9 mouse cellular contexts compared by ENCODE assay signal in genomic region chr3:32610560-32610959, GRCm38 (mm10). TPM values are rescaled to one million over a fixed set of nuclear protein-coding genes. Genes with fewer than 3 reads are reported as not detected.
DNase-seq lines count a peak whose midpoint lies in the region; ATAC-seq and TF ChIP-seq lines count a peak whose summit lies in the region.
"Had no signal": no experiment of that assay in that cellular context is flagged by ENCODE, and none has a peak within 500 bp of the region (broad histone marks: within the 10 kb centered on the region; RNA-seq: fewer than 3 reads in every experiment).

No protein-coding gene starts in this region.

- H3K4me3 ChIP-seq in embryonic facial prominence, embryonic 10.5 days = no peak overlapping the region
- H3K4me3 ChIP-seq in heart, embryonic 16.5 days (ENCODE audit: low read length) = no peak overlapping the region
- H3K4me3 ChIP-seq in kidney, postnatal 0 days (replicated peaks; ENCODE audit: low read depth, low read length) = no peak overlapping the region
- H3K4me3 ChIP-seq in liver, embryonic 14.5 days (ENCODE audit: insufficient read depth in 1 of 2, low read depth in 2 of 2, low read length in 2 of 2) = no peak overlapping the region
- H3K4me3 ChIP-seq in neural tube, embryonic 14.5 days (ENCODE audit: low read depth, low read length) = no peak overlapping the region
- H3K4me3 ChIP-seq: liver, embryonic 13.5 days had no signal

- no peak for TF ChIP-seq EP300 in liver, embryonic 14.5 days (IDR thresholded peaks at IDR 0.05; ENCODE audit: low read depth)

- ATAC-seq in heart, embryonic 16.5 days (replicated peaks; ENCODE audit: extremely low read depth, insufficient read depth, low FRiP score) = peak; percentile 31; the same call in 1 of the 2 replicates
- peak; percentile 40; the same call in 1 of the 2 replicates for ATAC-seq in kidney, postnatal 0 days (replicated peaks; ENCODE audit: low FRiP score, low read depth)
- no peak for ATAC-seq in liver, embryonic 14.5 days (ENCODE audit: insufficient read depth)
- peak; percentile 76 for ATAC-seq in neural tube, embryonic 14.5 days (ENCODE audit: low read depth)

- H3K4me1 ChIP-seq in embryonic facial prominence, embryonic 10.5 days = peaks cover 3% of the 10 kb centered on the region; the same call in 1 of the 2 replicates
- H3K4me1 ChIP-seq in heart, embryonic 16.5 days (ENCODE audit: control insufficient read depth, insufficient read depth, low read length) = no peaks in the 10 kb centered on the region
- no peaks in the 10 kb centered on the region for H3K4me1 ChIP-seq in kidney, postnatal 0 days (replicated peaks; ENCODE audit: insufficient read depth, low read length)
- 0 out of 4 replicates have a peak, but pooled peaks cover 0 to 2% of the 10 kb centered on the region in 2 experiments for H3K4me1 ChIP-seq in liver, embryonic 14.5 days (replicated peaks; ENCODE audit: control insufficient read depth in 2 of 2, insufficient read depth in 2 of 2, low read length in 1 of 2)
- H3K4me1 ChIP-seq in neural tube, embryonic 14.5 days (ENCODE audit: control insufficient read depth, insufficient read depth, low read length) = no peaks in the 10 kb centered on the region

- no peak overlapping the region for H3K9ac ChIP-seq in heart, embryonic 16.5 days (ENCODE audit: low read length)
- H3K9ac ChIP-seq in kidney, postnatal 0 days (ENCODE audit: low read depth, low read length) = no peak overlapping the region
- no peak overlapping the region for H3K9ac ChIP-seq in liver, embryonic 14.5 days (replicated peaks)
- H3K9ac ChIP-seq in neural tube, embryonic 14.5 days (replicated peaks; ENCODE audit: low read depth, low read length) = no peak overlapping the region
- H3K9ac ChIP-seq: liver, embryonic 13.5 days had no signal

- DNase-seq in urinary bladder, postnatal 14 days (ENCODE audit: low spot score) = peak; percentile 56
- no peak for DNase-seq in urinary bladder, adult 2 months (ENCODE audit: low spot score)
- peak; percentile 59 for DNase-seq in embryonic facial prominence, embryonic 10.5 days (ENCODE audit: low spot score)
- DNase-seq in kidney, postnatal 0 days (ENCODE audit: low spot score) = peak; percentile 76
- DNase-seq in liver, embryonic 14.5 days (ENCODE audit: low read depth in 3 of 3, low spot score in 3 of 3) = no peak
- DNase-seq in thymus, postnatal 36 days = peak; percentile 30 to 41
- DNase-seq: liver, embryonic 13.5 days had no signal

- no peaks in the 10 kb centered on the region for H3K9me3 ChIP-seq in embryonic facial prominence, embryonic 10.5 days
- H3K9me3 ChIP-seq in heart, embryonic 16.5 days (replicated peaks; ENCODE audit: control insufficient read depth, low read length) = no peaks in the 10 kb centered on the region
- H3K9me3 ChIP-seq in kidney, postnatal 0 days (replicated peaks; ENCODE audit: low read length) = no peaks in the 10 kb centered on the region
- no peaks in the 10 kb centered on the region for H3K9me3 ChIP-seq in liver, embryonic 14.5 days (ENCODE audit: control insufficient read depth, low read length)
- H3K9me3 ChIP-seq in neural tube, embryonic 14.5 days (ENCODE audit: control insufficient read depth, low read length) = no peaks in the 10 kb centered on the region
- H3K9me3 ChIP-seq: liver, embryonic 13.5 days had no signal

- no peaks in the 10 kb centered on the region for H3K36me3 ChIP-seq in embryonic facial prominence, embryonic 10.5 days (replicated peaks)
- no peaks in the 10 kb centered on the region; the same call in 1 of the 2 replicates for H3K36me3 ChIP-seq in heart, embryonic 16.5 days (ENCODE audit: control insufficient read depth, insufficient read depth)
- H3K36me3 ChIP-seq in kidney, postnatal 0 days (ENCODE audit: insufficient read depth, low read length) = no peaks in the 10 kb centered on the region
- no peaks in the 10 kb centered on the region for H3K36me3 ChIP-seq in liver, embryonic 14.5 days (replicated peaks; ENCODE audit: control insufficient read depth, insufficient read depth, low read depth)
- H3K36me3 ChIP-seq in neural tube, embryonic 14.5 days (ENCODE audit: control insufficient read depth, insufficient read depth, low read length) = no peaks in the 10 kb centered on the region
- H3K36me3 ChIP-seq: liver, embryonic 13.5 days had no signal

- H3K27me3 ChIP-seq in embryonic facial prominence, embryonic 10.5 days (replicated peaks; ENCODE audit: low read depth, poor library complexity, severe bottlenecking) = no peaks in the 10 kb centered on the region
- no peaks in the 10 kb centered on the region for H3K27me3 ChIP-seq in heart, embryonic 16.5 days (ENCODE audit: control insufficient read depth, insufficient read depth, low read length)
- H3K27me3 ChIP-seq in kidney, postnatal 0 days (ENCODE audit: insufficient read depth, low read length) = no peaks in the 10 kb centered on the region
- H3K27me3 ChIP-seq in liver, embryonic 14.5 days (ENCODE audit: control insufficient read depth, insufficient read depth, low read length) = no peaks in the 10 kb centered on the region
- H3K27me3 ChIP-seq in neural tube, embryonic 14.5 days (ENCODE audit: control insufficient read depth, insufficient read depth, low read length) = no peaks in the 10 kb centered on the region
- H3K27me3 ChIP-seq: liver, embryonic 13.5 days had no signal

- 30% methylated on average over 7 of the region's 7 CpGs for WGBS in embryonic facial prominence, embryonic 10.5 days
- 19% methylated on average over 7 of the region's 7 CpGs for WGBS in heart, embryonic 16.5 days
- 21% methylated on average over 7 of the region's 7 CpGs for WGBS in kidney, postnatal 0 days
- WGBS in liver, embryonic 14.5 days (ENCODE audit: insufficient replicate concordance) = 27% methylated on average over 7 of the region's 7 CpGs
- WGBS in neural tube, embryonic 14.5 days = 30% methylated on average over 7 of the region's 7 CpGs

- no peak overlapping the region for H3K4me2 ChIP-seq in heart, embryonic 16.5 days (ENCODE audit: low read depth, low read length)
- H3K4me2 ChIP-seq in kidney, postnatal 0 days (ENCODE audit: low read length) = no peak overlapping the region
- no peak overlapping the region for H3K4me2 ChIP-seq in liver, embryonic 14.5 days (ENCODE audit: low read depth)
- no peak overlapping the region for H3K4me2 ChIP-seq in neural tube, embryonic 14.5 days (ENCODE audit: low read depth, low read length)
- H3K4me2 ChIP-seq: liver, embryonic 13.5 days had no signal

- peak; percentile 78 for TF ChIP-seq CTCF in kidney, postnatal 0 days (IDR thresholded peaks at IDR 0.05; ENCODE audit: low read depth)
- TF ChIP-seq CTCF in liver, embryonic 14.5 days (IDR thresholded peaks at IDR 0.05; ENCODE audit: low read depth) = peak; percentile 60

- no peak overlapping the region for H3K27ac ChIP-seq in embryonic facial prominence, embryonic 10.5 days (replicated peaks)
- no peak overlapping the region for H3K27ac ChIP-seq in heart, embryonic 16.5 days (ENCODE audit: low read length)
- no peak overlapping the region for H3K27ac ChIP-seq in kidney, postnatal 0 days
- no peak overlapping the region for H3K27ac ChIP-seq in liver, embryonic 14.5 days
- H3K27ac ChIP-seq in neural tube, embryonic 14.5 days (ENCODE audit: low read depth, low read length) = no peak overlapping the region
- H3K27ac ChIP-seq: liver, embryonic 13.5 days had no signal

RNA-seq across cellular contexts. Expression of gene Gnb4, which starts 5.8 kb away (rescaled TPM):
- polyA plus RNA-seq in urinary bladder, adult 2 months (2012; rRNA removed) = 36.6 and 40.9 TPM in 2 replicates
- polyA plus RNA-seq in embryonic facial prominence, embryonic 10.5 days (2016; fragmentation: Nextera tagmentation; extraction: Ambion mirVana) = 38.8 and 44.1 TPM in 2 replicates
- 56.3 and 61.0 TPM in 2 replicates for polyA plus RNA-seq in heart, embryonic 16.5 days (2015; fragmentation: Nextera tagmentation; extraction: Ambion mirVana)
- polyA plus RNA-seq in kidney, postnatal 0 days (2015; fragmentation: Nextera tagmentation; extraction: Ambion mirVana) = 40.0 and 41.0 TPM in 2 replicates
- 3.2 and 4.1 TPM in 2 replicates for polyA plus RNA-seq in liver, embryonic 14.5 days (2012; rRNA removed)
- 6.9 and 8.8 TPM in 2 replicates for polyA plus RNA-seq in liver, embryonic 14.5 days (2014; fragmentation: Nextera tagmentation; extraction: Ambion mirVana)
- polyA plus RNA-seq in neural tube, embryonic 14.5 days (2014; fragmentation: Nextera tagmentation; extraction: Ambion mirVana) = 98.5 and 108 TPM in 2 replicates

Comparison
In these comparisons a context has a peak if more than half of its experiments do, and no peak if none do; other contexts are left out.
1. DNase-seq: peak in urinary bladder, postnatal 14 days (single experiment), embryonic facial prominence, embryonic 10.5 days (single experiment), kidney, postnatal 0 days (single experiment) and thymus, postnatal 36 days (2 of 2); none in urinary bladder, adult 2 months (single experiment) and liver, embryonic 14.5 days (0 of 3).